Mouse (Mus musculus) lung, embryonic 16.5 days (tissue): Measurements from ENCODE around the gene Calr4. TPM values are rescaled to one million over a fixed set of nuclear protein-coding genes. Genes with fewer than 3 reads are reported as not detected.

Source experiments
- ATAC-seq: fragments of 200-750 bp; cut with Nextera tagmentation; 2 replicates; pipeline ENCODE4 v1.8.0; 2017; ENCODE audit warnings: low read depth, mild to moderate bottlenecking, moderate library complexity
- H3K27ac ChIP-seq: fragments of 300-500 bp; sonication (generic); 2 replicates; pipeline ENCODE4 v1.5.1; 2014; ENCODE audit warnings: mild to moderate bottlenecking, control low read depth, low read length
- H3K27me3 ChIP-seq: fragments of 300-500 bp; sonication (generic); 2 replicates; pipeline ENCODE4 v1.6.1; 2014; ENCODE audit warnings: low read depth, low read length, mixed read lengths; ENCODE audit not compliant: control insufficient read depth, insufficient read depth
- H3K36me3 ChIP-seq: fragments of 300-500 bp; sonication (generic); 2 replicates; pipeline ENCODE4 v1.6.1; 2014; ENCODE audit warnings: low read length; ENCODE audit not compliant: control insufficient read depth, insufficient read depth
- H3K4me1 ChIP-seq: fragments of 300-500 bp; sonication (generic); replicated peaks from 2 replicates; pipeline ENCODE4 v1.6.1; 2014; ENCODE audit warnings: low read length, mixed read lengths; ENCODE audit not compliant: control insufficient read depth, insufficient read depth
- H3K4me2 ChIP-seq: fragments of 300-500 bp; sonication (generic); 2 replicates; pipeline ENCODE4 v1.6.1; 2014; ENCODE audit warnings: low read depth, low read length, control low read depth
- H3K4me3 ChIP-seq: fragments of 300-500 bp; sonication (generic); 2 replicates; pipeline ENCODE4 v1.5.1; 2014; ENCODE audit warnings: mild to moderate bottlenecking, low read length, control low read depth
- H3K9ac ChIP-seq: fragments of 300-500 bp; sonication (generic); 2 replicates; pipeline ENCODE4 v1.6.1; 2014; ENCODE audit warnings: low read length, control low read depth
- H3K9me3 ChIP-seq: fragments of 300-500 bp; sonication (generic); 2 replicates; pipeline ENCODE4 v1.6.1; 2016; ENCODE audit warnings: low read length; ENCODE audit not compliant: control insufficient read depth
- WGBS: fragments of 180-500 bp; shearing (Covaris S2); extraction: QIAGEN DNeasy Blood & Tissue Kit; methylation state at CpG from one replicate; pipeline ENCODE4 v1.1.7; 2014; 5-methylcytosine and 5-hydroxymethylcytosine counted together
- polyA plus RNA-seq: library from polyadenylated mRNA; unstranded; fragments of >200 nt; fragmentation: Nextera tagmentation; extraction: Ambion mirVana; gene quantifications from 2 replicates; pipeline ENCODE4 v1.2.1, GENCODE M21; 2015

Gene Calr4
- polyA plus RNA-seq, 1 experiment from 2014 or later, result 0.18 TPM

GRCm38 (mm10) chr4:109245016-109245620 is 10.8 kb downstream of the Calr4 start:
- H3K27me3 ChIP-seq, result no peaks in the 10 kb centered on the region
- no peaks in the 10 kb centered on the region for H3K9me3 ChIP-seq
- 76% methylated on average over 6 of the region's 6 CpGs for WGBS
- ATAC-seq, result no peak
- H3K27ac ChIP-seq, result no peak overlapping the region
- H3K4me1 ChIP-seq, result no peaks in the 10 kb centered on the region
- H3K4me3 ChIP-seq, result no peak overlapping the region
- no peak overlapping the region for H3K9ac ChIP-seq
- no peaks in the 10 kb centered on the region for H3K36me3 ChIP-seq
- H3K4me2 ChIP-seq, result no peak overlapping the region

- peaks cover 2% of the 10 kb centered on the region; the same call in 1 of the 2 replicates for H3K4me1 ChIP-seq
- WGBS, result 34% methylated on average over 3 of the region's 3 CpGs
- H3K9ac ChIP-seq, result no peak overlapping the region
- no peak overlapping the region for H3K4me2 ChIP-seq
- no peak overlapping the region for H3K27ac ChIP-seq
- H3K36me3 ChIP-seq, result no peaks in the 10 kb centered on the region
- ATAC-seq, result no peak
- peaks cover 1% of the 10 kb centered on the region; the same call in 1 of the 2 replicates for H3K9me3 ChIP-seq
- no peak overlapping the region for H3K4me3 ChIP-seq
- no peaks in the 10 kb centered on the region for H3K27me3 ChIP-seq
Observed at GRCm38 (mm10) chr4:109251605-109252004, 17.3 kb downstream of the Calr4 start.

GRCm38 (mm10) chr4:109252199-109252598 is 17.9 kb downstream of the Calr4 start:
- 68% methylated on average over 4 of the region's 4 CpGs for WGBS
- H3K27me3 ChIP-seq, result no peaks in the 10 kb centered on the region
- H3K9ac ChIP-seq, result no peak overlapping the region
- H3K9me3 ChIP-seq, result peaks cover 4% of the 10 kb centered on the region; the same call in 1 of the 2 replicates
- no peak overlapping the region for H3K27ac ChIP-seq
- no peak for ATAC-seq
- no peak overlapping the region for H3K4me3 ChIP-seq
- no peak overlapping the region for H3K4me2 ChIP-seq
- no peaks in the 10 kb centered on the region for H3K36me3 ChIP-seq
- H3K4me1 ChIP-seq, result peaks cover 2% of the 10 kb centered on the region; the same call in 1 of the 2 replicates

GRCm38 (mm10) chr4:109253664-109254151 is 19.4 kb downstream of the Calr4 start:
- Histone ChIP-seq H3K9ac (no peak overlapping the region), H3K27ac (peak overlapping the region; percentile 61), H3K36me3 (no peaks in the 10 kb centered on the region), H3K9me3 (peaks cover 4% of the 10 kb centered on the region; the same call in 1 of the 2 replicates), H3K27me3 (no peaks in the 10 kb centered on the region), H3K4me1 (peaks cover 2% of the 10 kb centered on the region; the same call in 1 of the 2 replicates), H3K4me2 (peak overlapping the region; percentile 31; the same call in 1 of the 2 replicates), H3K4me3 (no peak overlapping the region)
- WGBS, result 41% methylated on average over 11 of the region's 11 CpGs
- ATAC-seq, result peak; percentile 66

GRCm38 (mm10) chr4:109254511-109254910 is 20.2 kb downstream of the Calr4 start:
- Histone ChIP-seq H3K36me3 (no peaks in the 10 kb centered on the region), H3K27ac (no peak overlapping the region; the same call in 1 of the 2 replicates), H3K4me2 (no peak overlapping the region), H3K27me3 (no peaks in the 10 kb centered on the region), H3K9ac (no peak overlapping the region), H3K4me1 (peaks cover 2% of the 10 kb centered on the region; the same call in 1 of the 2 replicates), H3K4me3 (no peak overlapping the region), H3K9me3 (peaks cover 4% of the 10 kb centered on the region; the same call in 1 of the 2 replicates)
- WGBS, result 71% methylated on average over 5 of the region's 5 CpGs
- ATAC-seq, result no peak

GRCm38 (mm10) chr4:109255321-109255720 is 21.0 kb downstream of the Calr4 start:
- Histone ChIP-seq H3K9me3 (peaks cover 4% of the 10 kb centered on the region; the same call in 1 of the 2 replicates), H3K4me1 (peaks cover 2% of the 10 kb centered on the region; the same call in 1 of the 2 replicates), H3K4me3 (no peak overlapping the region), H3K9ac (no peak overlapping the region), H3K36me3 (no peaks in the 10 kb centered on the region), H3K27ac (no peak overlapping the region), H3K27me3 (no peaks in the 10 kb centered on the region), H3K4me2 (no peak overlapping the region)
- ATAC-seq, result peak; percentile 37; the same call in 1 of the 2 replicates
- WGBS, result 36% methylated on average over 2 of the region's 2 CpGs

- no peak for ATAC-seq
- Histone ChIP-seq H3K4me3 (no peak overlapping the region), H3K4me1 (peaks cover 2% of the 10 kb centered on the region; the same call in 1 of the 2 replicates), H3K36me3 (no peaks in the 10 kb centered on the region), H3K9me3 (peaks cover 4% of the 10 kb centered on the region; the same call in 1 of the 2 replicates), H3K27me3 (no peaks in the 10 kb centered on the region), H3K9ac (no peak overlapping the region), H3K4me2 (no peak overlapping the region), H3K27ac (no peak overlapping the region)
- 66% methylated on average over 11 of the region's 11 CpGs for whole genome bisulfite sequencing
Observed at GRCm38 (mm10) chr4:109255727-109256417, 21.6 kb downstream of the Calr4 start.

GRCm38 (mm10) chr4:109256791-109257190 is 22.5 kb downstream of the Calr4 start:
- no peak overlapping the region for H3K27ac ChIP-seq
- peaks cover 4% of the 10 kb centered on the region; the same call in 1 of the 2 replicates for H3K9me3 ChIP-seq
- H3K4me2 ChIP-seq, result no peak overlapping the region
- ATAC-seq, result no peak
- peaks cover 2% of the 10 kb centered on the region; the same call in 1 of the 2 replicates for H3K4me1 ChIP-seq
- no peak overlapping the region for H3K9ac ChIP-seq
- H3K36me3 ChIP-seq, result no peaks in the 10 kb centered on the region
- no peak overlapping the region for H3K4me3 ChIP-seq
- no peaks in the 10 kb centered on the region for H3K27me3 ChIP-seq
- 90% methylated on average over 6 of the region's 6 CpGs for WGBS

- Histone ChIP-seq H3K27me3 (no peaks in the 10 kb centered on the region), H3K9me3 (peaks cover 4% of the 10 kb centered on the region; the same call in 1 of the 2 replicates)
Observed at GRCm38 (mm10) chr4:109257639-109258038, 23.4 kb downstream of the Calr4 start.

More at GRCm38 (mm10) chr4:109257639-109258038, 23.4 kb downstream of the Calr4 start:
- H3K9ac ChIP-seq, result no peak overlapping the region
- no peaks in the 10 kb centered on the region for H3K36me3 ChIP-seq
- H3K27ac ChIP-seq, result no peak overlapping the region
- peaks cover 2% of the 10 kb centered on the region for H3K4me1 ChIP-seq
- H3K4me3 ChIP-seq, result no peak overlapping the region
- ATAC-seq, result no peak
- H3K4me2 ChIP-seq, result no peak overlapping the region
